Mouse (Mus musculus): ENCODE measurements around the gene Eqtn. TPM values are rescaled to one million over a fixed set of nuclear protein-coding genes. Genes with fewer than 3 reads are reported as not detected.

The Eqtn gene
- polyA plus RNA-seq (2012; ENCODE audit: insufficient read depth, insufficient read length, low replicate concordance, missing spikeins), result not detected in 2 replicates

GRCm38 (mm10) chr4:94928743-94929142, at the start of gene Eqtn:
TSS of gene Eqtn (minus strand) at chr4:94928843.
- no peaks in the 10 kb centered on the region for H3K4me1 ChIP-seq (ENCODE audit: control insufficient read depth, insufficient read depth, low read length)
- H3K4me3 ChIP-seq (ENCODE audit: insufficient read depth, low read depth, low read length), result no peak within 1 kb of the TSS
- TF ChIP-seq CTCF (IDR thresholded peaks at IDR 0.05; ENCODE audit: insufficient read depth, low read depth, low read length) (no peak), POLR2A (IDR thresholded peaks at IDR 0.05; ENCODE audit: insufficient read depth, low read depth, low read length) (no peak)
- H3K27ac ChIP-seq (ENCODE audit: insufficient read depth, low read depth, low read length), result no peak within 1 kb of the TSS

- Histone ChIP-seq H3K27ac (ENCODE audit: insufficient read depth, low read depth, low read length) (no peak overlapping the region), H3K4me1 (ENCODE audit: control insufficient read depth, insufficient read depth, low read length) (no peaks in the 10 kb centered on the region), H3K4me3 (ENCODE audit: insufficient read depth, low read depth, low read length) (no peak overlapping the region)
- WGBS, result 62% methylated on average over 2 of the region's 2 CpGs
- no peak for TF ChIP-seq CTCF (IDR thresholded peaks at IDR 0.05; ENCODE audit: insufficient read depth, low read depth, low read length)
- no peak for TF ChIP-seq POLR2A (IDR thresholded peaks at IDR 0.05; ENCODE audit: insufficient read depth, low read depth, low read length)
Measured at GRCm38 (mm10) chr4:94973321-94973720, 44.7 kb upstream of the Eqtn start.

GRCm38 (mm10) chr4:94952773-94953172, 24.1 kb upstream of the Eqtn start:
- no peak for TF ChIP-seq POLR2A (IDR thresholded peaks at IDR 0.05; ENCODE audit: insufficient read depth, low read depth, low read length)
- TF ChIP-seq CTCF (IDR thresholded peaks at IDR 0.05; ENCODE audit: insufficient read depth, low read depth, low read length), result no peak
- 87% methylated on average over 3 of the region's 3 CpGs for WGBS
- Histone ChIP-seq H3K4me3 (ENCODE audit: insufficient read depth, low read depth, low read length) (no peak overlapping the region), H3K27ac (ENCODE audit: insufficient read depth, low read depth, low read length) (no peak overlapping the region), H3K4me1 (ENCODE audit: control insufficient read depth, insufficient read depth, low read length) (no peaks in the 10 kb centered on the region)

GRCm38 (mm10) chr4:94941221-94941855, 12.7 kb upstream of the Eqtn start:
- H3K27ac ChIP-seq (ENCODE audit: insufficient read depth, low read depth, low read length), result no peak overlapping the region
- H3K4me3 ChIP-seq (ENCODE audit: insufficient read depth, low read depth, low read length), result no peak overlapping the region
- TF ChIP-seq CTCF (IDR thresholded peaks at IDR 0.05; ENCODE audit: insufficient read depth, low read depth, low read length), result no peak
- no peak for TF ChIP-seq POLR2A (IDR thresholded peaks at IDR 0.05; ENCODE audit: insufficient read depth, low read depth, low read length)
- H3K4me1 ChIP-seq (ENCODE audit: control insufficient read depth, insufficient read depth, low read length), result no peaks in the 10 kb centered on the region
- WGBS, result 85% methylated on average over 11 of the region's 11 CpGs

GRCm38 (mm10) chr4:94901780-94902179, 26.9 kb downstream of the Eqtn start:
- no peak overlapping the region for H3K27ac ChIP-seq (ENCODE audit: insufficient read depth, low read depth, low read length)
- WGBS, result 47% methylated on average over 3 of the region's 3 CpGs
- no peaks in the 10 kb centered on the region for H3K4me1 ChIP-seq (ENCODE audit: control insufficient read depth, insufficient read depth, low read length)
- H3K4me3 ChIP-seq (ENCODE audit: insufficient read depth, low read depth, low read length), result no peak overlapping the region
- TF ChIP-seq CTCF (IDR thresholded peaks at IDR 0.05; ENCODE audit: insufficient read depth, low read depth, low read length), result no peak
- no peak for TF ChIP-seq POLR2A (IDR thresholded peaks at IDR 0.05; ENCODE audit: insufficient read depth, low read depth, low read length)

GRCm38 (mm10) chr4:94900744-94901143, 27.9 kb downstream of the Eqtn start:
- H3K4me3 ChIP-seq (ENCODE audit: insufficient read depth, low read depth, low read length), result no peak overlapping the region
- WGBS, result 44% methylated on average over 2 of the region's 2 CpGs
- no peaks in the 10 kb centered on the region for H3K4me1 ChIP-seq (ENCODE audit: control insufficient read depth, insufficient read depth, low read length)
- TF ChIP-seq CTCF (IDR thresholded peaks at IDR 0.05; ENCODE audit: insufficient read depth, low read depth, low read length), result no peak
- H3K27ac ChIP-seq (ENCODE audit: insufficient read depth, low read depth, low read length), result no peak overlapping the region

Other genes starting within 250 kb of the Eqtn start
- not detected in 2 replicates for gene Tek, start 189.6 kb downstream of the Eqtn start, polyA plus RNA-seq (2012; ENCODE audit: insufficient read depth, insufficient read length, low replicate concordance, missing spikeins)
- 80.6 TPM in 1 of 2 replicates, not detected in the other for gene Mysm1, start 50.3 kb upstream of the Eqtn start, polyA plus RNA-seq (2012; ENCODE audit: insufficient read depth, insufficient read length, low replicate concordance, missing spikeins)
- not detected in 2 replicates for gene Jun, start 123.4 kb upstream of the Eqtn start, polyA plus RNA-seq (2012; ENCODE audit: insufficient read depth, insufficient read length, low replicate concordance, missing spikeins)